Mouse (Mus musculus): ENCODE measurements around the gene Mpzl1.

Gene Mpzl1

GRCm38 (mm10) chr1:165617166-165617891 is 17.0 kb downstream of the Mpzl1 start:
- DNase-seq (ENCODE audit: low read depth in 1 of 2, low spot score in 2 of 2) = no peak

GRCm38 (mm10) chr1:165616652-165617051 is 17.7 kb downstream of the Mpzl1 start:
- DNase-seq (ENCODE audit: low read depth in 1 of 2, low spot score in 2 of 2) = no peak

GRCm38 (mm10) chr1:165614793-165615192 is 19.5 kb downstream of the Mpzl1 start:
- DNase-seq (ENCODE audit: low read depth in 1 of 2, low spot score in 2 of 2) = no peak

- DNase-seq (ENCODE audit: low read depth in 1 of 2, low spot score in 2 of 2) = no peak
Observed at GRCm38 (mm10) chr1:165613926-165614325, 20.4 kb downstream of the Mpzl1 start.

- no peak for DNase-seq (ENCODE audit: low read depth in 1 of 2, low spot score in 2 of 2)
Observed at GRCm38 (mm10) chr1:165612714-165613113, 21.6 kb downstream of the Mpzl1 start.

- no peak for DNase-seq (ENCODE audit: low read depth in 1 of 2, low spot score in 2 of 2)
Observed at GRCm38 (mm10) chr1:165610321-165610999, 23.9 kb downstream of the Mpzl1 start.

- DNase-seq (ENCODE audit: low read depth in 1 of 2, low spot score in 2 of 2) = no peak
Observed at GRCm38 (mm10) chr1:165609495-165610320, 24.6 kb downstream of the Mpzl1 start.

- no peak for DNase-seq (ENCODE audit: low read depth in 1 of 2, low spot score in 2 of 2)
Observed at GRCm38 (mm10) chr1:165608904-165609303, 25.4 kb downstream of the Mpzl1 start.

- no peak for DNase-seq (ENCODE audit: low read depth in 1 of 2, low spot score in 2 of 2)
Observed at GRCm38 (mm10) chr1:165605774-165606173, 28.6 kb downstream of the Mpzl1 start.

GRCm38 (mm10) chr1:165605108-165605507 is 29.2 kb downstream of the Mpzl1 start:
- no peak for DNase-seq (ENCODE audit: low read depth in 1 of 2, low spot score in 2 of 2)

- no peak for DNase-seq (ENCODE audit: low read depth in 1 of 2, low spot score in 2 of 2)
Observed at GRCm38 (mm10) chr1:165604203-165604602, 30.1 kb downstream of the Mpzl1 start.

- no peak for DNase-seq (ENCODE audit: low read depth in 1 of 2, low spot score in 2 of 2)
Observed at GRCm38 (mm10) chr1:165603218-165603617, 31.1 kb downstream of the Mpzl1 start.

GRCm38 (mm10) chr1:165601775-165602280 is 32.5 kb downstream of the Mpzl1 start:
- DNase-seq (ENCODE audit: low read depth in 1 of 2, low spot score in 2 of 2) = no peak

GRCm38 (mm10) chr1:165594699-165595421 is 39.5 kb downstream of the Mpzl1 start:
- no peak for DNase-seq (ENCODE audit: low read depth in 1 of 2, low spot score in 2 of 2)

GRCm38 (mm10) chr1:165592295-165593082 is 41.8 kb downstream of the Mpzl1 start:
- DNase-seq (ENCODE audit: low read depth in 1 of 2, low spot score in 2 of 2) = no peak

- no peak for DNase-seq (ENCODE audit: low read depth in 1 of 2, low spot score in 2 of 2)
Observed at GRCm38 (mm10) chr1:165590760-165591159, 43.6 kb downstream of the Mpzl1 start.

- DNase-seq (ENCODE audit: low read depth in 1 of 2, low spot score in 2 of 2) = no peak
Observed at GRCm38 (mm10) chr1:165589280-165590048, 44.9 kb downstream of the Mpzl1 start.

GRCm38 (mm10) chr1:165587845-165588244 is 46.5 kb downstream of the Mpzl1 start:
- no peak for DNase-seq (ENCODE audit: low read depth in 1 of 2, low spot score in 2 of 2)

GRCm38 (mm10) chr1:165586366-165586765 is 48.0 kb downstream of the Mpzl1 start:
- no peak for DNase-seq (ENCODE audit: low read depth in 1 of 2, low spot score in 2 of 2)
